Mouse (Mus musculus): ENCODE measurements around the gene Htra1.

- TF ChIP-seq CTCF (IDR thresholded peaks at IDR 0.05; ENCODE audit: borderline replicate concordance, insufficient read depth, low read length) (no peak), POLR2A (IDR thresholded peaks at IDR 0.05; ENCODE audit: low read depth, low read length) (no peak)
Observed at GRCm38 (mm10) chr7:130984294-130984693, 48.4 kb downstream of the Htra1 start.

Data from embryonic fibroblast, embryonic 13.5 days (primary cell).